Mouse (Mus musculus): ENCODE data around the gene T.
"Not testable (repeated sequence)": the region's sequence is repeated elsewhere in the genome, so short reads cannot be mapped to it uniquely, and the experiment has no call there.

The T gene

DNA sequence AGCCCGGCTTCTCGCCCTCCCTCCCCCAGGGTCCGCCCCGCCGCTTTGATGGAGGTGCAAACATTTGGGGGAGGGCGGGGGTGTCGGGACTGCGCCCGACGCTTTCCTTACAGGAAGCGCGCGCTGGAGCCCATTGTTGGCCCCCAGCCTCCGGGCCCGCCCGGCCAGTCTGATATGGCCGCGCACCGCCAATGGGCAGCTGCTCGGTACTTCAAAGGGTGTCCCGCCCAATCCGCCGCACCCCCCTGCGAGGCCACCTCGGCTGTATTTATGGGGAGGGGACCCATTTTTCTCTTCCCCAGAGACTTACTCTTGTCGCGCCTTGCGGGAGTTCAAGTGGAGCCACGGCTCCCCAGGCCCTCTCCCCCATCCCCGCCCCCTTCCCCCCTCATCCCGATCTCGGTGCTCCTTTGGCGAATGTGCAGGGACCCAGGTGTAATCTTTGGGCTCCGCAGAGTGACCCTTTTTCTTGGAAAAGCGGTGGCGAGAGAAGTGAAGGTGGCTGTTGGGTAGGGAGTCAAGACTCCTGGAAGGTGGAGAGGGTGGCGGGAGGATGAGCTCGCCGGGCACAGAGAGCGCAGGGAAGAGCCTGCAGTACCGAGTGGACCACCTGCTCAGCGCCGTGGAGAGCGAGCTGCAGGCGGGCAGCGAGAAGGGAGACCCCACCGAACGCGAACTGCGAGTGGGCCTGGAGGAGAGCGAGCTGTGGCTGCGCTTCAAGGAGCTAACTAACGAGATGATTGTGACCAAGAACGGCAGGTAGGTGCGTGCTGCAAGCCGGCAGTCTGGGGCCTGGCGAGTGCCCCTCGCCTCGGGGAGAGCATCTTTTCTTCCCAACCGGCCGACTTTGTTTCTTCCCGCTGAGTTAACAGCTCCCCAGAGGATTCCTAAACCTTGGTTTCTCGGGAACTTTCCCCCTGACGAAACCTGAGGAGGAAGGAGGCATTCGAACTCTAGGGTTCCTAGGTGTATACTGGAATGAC is at the start of gene T:
Gene T (plus strand): TSS at position 446 of the 983 bp plus-strand sequence.
- DNase-seq (ENCODE audit: low spot score) = no peak

GRCm38 (mm10) chr17:8385441-8385840 is 48.8 kb upstream of the T start:
- DNase-seq (ENCODE audit: low spot score) = no peak

GRCm38 (mm10) chr17:8388463-8388862 is 45.8 kb upstream of the T start:
- DNase-seq (ENCODE audit: low spot score) = no peak

DNA sequence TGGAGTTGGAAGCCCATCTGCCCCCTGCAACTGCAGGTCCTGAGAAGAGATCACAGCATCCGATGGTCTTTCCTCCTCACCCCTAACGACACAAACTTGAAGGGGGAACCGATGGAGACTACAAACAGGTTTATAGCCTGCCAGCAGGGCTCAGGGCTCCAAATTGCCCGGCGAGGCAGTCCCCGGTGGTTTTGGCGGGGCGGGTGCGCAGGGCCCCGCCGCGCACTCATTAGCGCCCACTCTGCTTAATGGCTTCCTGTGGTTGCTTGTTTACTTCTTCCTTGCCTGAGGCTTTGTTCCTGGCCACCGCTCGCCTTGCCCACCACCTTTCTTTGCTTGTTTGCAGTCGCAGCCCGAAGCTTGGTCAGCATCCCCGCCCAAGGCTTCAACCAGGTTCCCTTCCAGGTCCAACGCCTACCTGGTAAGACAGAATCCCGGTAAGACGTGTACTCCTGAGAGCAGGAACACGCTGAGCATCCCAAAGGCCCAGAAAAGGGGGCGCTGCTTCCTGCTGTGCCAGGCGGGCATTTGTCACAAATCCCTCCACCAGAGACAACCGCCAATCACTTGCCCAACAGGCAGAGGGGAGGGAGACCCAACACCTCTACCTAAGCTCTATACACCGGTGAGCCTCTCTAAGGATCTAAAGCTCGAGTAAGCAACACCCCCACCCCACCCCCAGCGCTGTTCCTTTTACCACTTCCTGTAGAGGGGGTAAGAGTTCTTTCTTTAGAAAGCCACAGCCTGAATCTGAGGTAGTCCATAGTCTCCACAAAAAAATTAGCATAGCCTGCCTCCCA is 45.0 kb upstream of the T start:
- no peak for DNase-seq (ENCODE audit: low spot score)

DNA sequence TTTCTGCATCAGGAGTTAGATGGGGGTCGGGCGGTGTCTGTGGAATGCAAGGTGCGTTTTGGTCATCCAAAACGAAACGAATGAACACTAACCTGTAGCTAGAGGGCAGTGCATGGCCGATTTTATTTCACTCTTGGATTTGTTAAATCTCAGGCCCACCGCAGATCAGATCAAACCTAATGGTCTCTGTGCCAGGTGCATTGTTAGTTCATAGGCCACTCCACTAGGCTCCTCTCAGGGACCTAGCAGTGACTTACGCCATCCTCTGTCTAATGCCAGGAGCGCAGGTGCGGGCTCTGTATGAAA is 44.5 kb upstream of the T start:
- DNase-seq (ENCODE audit: low spot score) = no peak

GRCm38 (mm10) chr17:8390487-8390886 is 43.7 kb upstream of the T start:
- DNase-seq (ENCODE audit: low spot score) = no peak

GRCm38 (mm10) chr17:8396371-8396770 is 37.9 kb upstream of the T start:
- no peak for DNase-seq (ENCODE audit: low spot score)

GRCm38 (mm10) chr17:8397946-8398345 is 36.3 kb upstream of the T start:
- DNase-seq (ENCODE audit: low spot score) = no peak

DNA sequence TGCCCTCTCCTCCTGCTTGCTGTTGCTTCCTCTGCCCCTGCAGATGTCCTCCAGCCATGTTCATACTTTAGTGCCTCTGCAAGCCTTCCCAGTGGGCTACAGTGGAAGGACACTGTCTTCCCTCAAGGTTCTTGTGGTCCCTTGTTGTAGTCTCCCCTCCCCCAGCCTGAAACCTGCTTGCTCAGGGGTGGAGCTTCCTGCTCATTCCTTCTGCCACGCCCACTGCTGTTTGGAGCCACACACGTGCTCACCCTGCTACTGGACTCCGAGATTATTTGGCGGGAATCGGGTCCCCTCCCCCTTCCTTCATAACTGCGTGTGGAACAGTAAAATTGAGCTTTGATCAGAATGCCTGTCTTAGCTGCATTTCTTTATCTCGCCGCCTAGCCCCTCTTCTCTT is 30.3 kb upstream of the T start:
- DNase-seq (ENCODE audit: low spot score) = not testable (repeated sequence)

DNA sequence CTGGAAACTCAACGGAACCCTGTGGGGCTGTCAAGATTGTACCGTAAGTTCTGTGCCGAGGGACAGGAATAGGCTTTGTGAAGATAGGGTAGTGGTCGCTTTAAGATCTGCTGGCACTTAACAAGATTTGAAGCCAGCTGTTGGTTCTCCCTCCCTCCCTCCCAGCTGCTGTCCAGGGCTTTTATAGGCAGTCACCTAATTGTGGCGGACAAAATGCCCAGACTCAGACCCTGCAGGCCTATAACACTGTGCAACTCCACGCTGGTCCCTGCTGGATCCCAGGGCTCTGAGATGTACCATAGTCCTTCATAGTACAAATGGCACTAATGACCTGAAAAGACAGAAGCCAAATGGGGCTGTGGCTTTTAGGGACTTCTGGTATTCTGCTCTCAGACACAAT is 27.9 kb upstream of the T start:
- no peak for DNase-seq (ENCODE audit: low spot score)

- not testable (repeated sequence) for DNase-seq (ENCODE audit: low spot score)
These were observed 26.2 kb upstream of the T start for GRCm38 (mm10) chr17:8408002-8408401.

DNA sequence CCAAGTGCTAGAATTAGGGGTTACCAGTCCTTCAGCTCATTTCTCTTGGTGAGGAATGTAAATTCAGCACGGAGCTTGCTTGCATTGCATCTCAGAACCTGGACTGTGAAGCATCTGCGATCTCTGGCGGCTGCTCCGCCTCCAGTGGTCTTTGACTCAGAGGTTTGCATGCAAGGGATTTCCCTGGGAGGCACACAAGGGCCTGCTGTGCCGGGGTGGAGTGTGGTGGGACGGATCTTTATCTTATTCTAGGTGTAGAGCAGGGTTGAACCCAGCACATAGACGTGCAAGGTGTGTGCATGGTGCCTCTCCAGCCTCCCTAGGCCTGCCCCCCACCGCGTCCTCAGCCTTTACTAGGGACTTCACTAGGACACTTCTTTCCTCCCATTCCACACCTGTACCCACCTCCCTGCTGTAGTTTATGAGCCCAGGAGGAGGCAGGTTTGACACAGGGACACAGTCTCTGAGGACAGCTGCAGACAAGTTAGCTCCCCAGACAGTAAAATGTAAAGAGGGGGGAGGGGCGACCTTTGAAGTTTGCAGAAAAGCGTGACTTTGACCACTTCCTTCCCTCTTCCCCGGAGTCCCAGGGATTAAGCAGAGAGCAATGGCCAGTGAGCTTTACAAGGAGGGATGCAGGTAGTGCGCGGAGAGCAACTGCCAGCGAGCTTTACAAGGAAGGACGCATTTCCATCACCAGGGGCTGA is 25.5 kb upstream of the T start:
- DNase-seq (ENCODE audit: low spot score) = no peak

- no peak for DNase-seq (ENCODE audit: low spot score)
These were observed 23.9 kb upstream of the T start for GRCm38 (mm10) chr17:8410330-8410729.

GRCm38 (mm10) chr17:8413656-8414055 is 20.6 kb upstream of the T start:
- no peak for DNase-seq (ENCODE audit: low spot score)

- DNase-seq (ENCODE audit: low spot score) = no peak
These were observed 18.7 kb upstream of the T start for GRCm38 (mm10) chr17:8415533-8415932.

DNA sequence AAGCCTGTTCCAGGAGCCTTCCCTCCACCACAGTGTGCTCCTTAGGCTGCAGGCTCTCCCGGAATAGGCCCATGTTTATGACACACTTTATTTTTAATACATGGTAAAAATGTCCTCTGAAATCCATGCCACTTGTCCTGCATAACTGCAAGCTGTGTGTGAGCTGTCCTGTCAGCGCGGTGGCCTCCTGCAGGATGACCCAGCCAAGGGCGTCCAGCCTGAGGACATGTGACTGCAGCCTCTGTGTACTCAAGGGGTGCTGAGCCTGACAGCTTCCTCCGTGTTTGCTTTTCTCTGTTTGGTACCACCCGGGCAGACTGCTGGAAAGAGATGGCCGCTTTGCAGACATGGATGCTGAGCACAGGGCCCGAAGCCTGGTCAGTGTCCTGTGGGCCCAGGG is 17.4 kb upstream of the T start:
- no peak for DNase-seq (ENCODE audit: low spot score)

DNA sequence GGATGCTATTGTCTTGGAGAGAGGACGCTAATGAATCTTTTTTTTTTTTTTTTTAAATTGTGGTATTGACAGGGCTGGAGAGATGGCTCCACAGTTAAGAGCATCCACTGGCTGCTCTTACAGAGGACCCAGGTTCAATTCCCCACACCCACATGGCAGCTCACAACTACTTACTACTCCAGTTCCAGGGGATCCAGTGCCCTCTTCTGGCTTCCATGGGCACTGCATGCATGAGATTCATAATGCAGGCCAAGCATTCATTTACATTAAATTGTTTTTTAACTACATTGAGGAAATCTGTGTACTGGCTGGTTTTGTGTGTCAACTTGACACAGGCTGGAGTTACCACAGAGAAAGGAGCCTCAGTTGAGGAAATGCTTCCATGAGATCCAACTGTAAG is 13.5 kb upstream of the T start:
- no peak for DNase-seq (ENCODE audit: low spot score)

DNA sequence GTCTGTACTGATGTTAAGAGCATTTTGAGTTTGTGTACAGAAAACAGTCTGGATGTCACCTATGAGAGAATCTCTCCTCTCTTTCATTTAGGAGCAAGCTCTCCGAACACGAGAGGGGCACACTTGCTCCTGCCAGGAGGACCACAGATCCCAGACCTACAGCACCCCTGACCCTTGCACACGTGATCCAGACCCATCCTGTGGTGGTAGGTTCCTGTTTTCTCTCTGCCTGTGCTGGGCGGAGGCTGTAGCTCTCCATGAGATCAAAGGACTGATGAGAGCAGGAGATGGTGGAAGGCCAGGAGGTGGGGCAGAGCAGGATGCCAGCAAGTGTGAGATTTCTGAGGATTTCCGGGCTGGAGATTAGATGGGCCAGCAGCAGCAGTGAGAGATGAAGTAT is 12.7 kb upstream of the T start:
- no peak for DNase-seq (ENCODE audit: low spot score)

DNA sequence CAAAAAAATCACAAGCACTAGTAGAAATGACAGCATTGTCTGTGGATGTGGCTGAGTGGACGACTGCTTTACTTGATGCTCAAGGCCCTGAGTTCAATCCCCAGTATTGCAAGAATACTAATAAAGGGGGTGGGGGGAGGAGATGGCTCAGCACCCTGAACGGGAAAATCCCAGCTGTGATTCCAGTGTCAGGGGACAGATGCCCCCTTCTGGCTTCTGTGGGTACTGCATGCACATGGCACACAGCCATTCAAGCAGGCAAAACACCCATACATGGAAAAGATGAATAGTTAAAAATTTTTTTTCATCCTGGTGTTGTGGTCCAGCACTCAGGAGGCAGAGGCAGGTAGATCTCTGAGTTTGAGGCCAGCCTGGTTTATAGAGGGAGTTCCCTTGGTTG is 10.9 kb upstream of the T start:
- no peak for DNase-seq (ENCODE audit: low spot score)

DNA sequence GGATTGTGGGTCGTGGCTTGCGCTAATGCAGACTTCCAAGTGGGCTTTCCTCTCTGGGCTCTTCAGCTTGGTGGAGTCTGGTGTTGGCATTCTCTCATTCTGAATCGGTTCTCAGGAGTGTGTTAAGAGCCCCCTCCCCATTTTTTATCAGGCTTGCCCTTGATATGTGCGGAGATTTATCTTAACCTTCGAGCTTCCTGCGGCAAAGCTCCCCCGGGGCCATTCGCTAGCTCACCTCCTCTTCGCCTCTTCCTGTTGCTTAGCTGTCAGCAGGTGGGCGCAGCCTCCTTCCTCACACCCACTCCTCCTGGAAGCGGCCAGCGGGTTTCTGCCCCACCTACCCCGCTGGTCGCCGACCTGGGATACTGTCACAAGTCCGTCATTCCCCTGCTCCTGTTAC is 4.8 kb upstream of the T start:
- no peak for DNase-seq (ENCODE audit: low spot score)

GRCm38 (mm10) chr17:8429896-8430295 is 4.3 kb upstream of the T start:
- DNase-seq (ENCODE audit: low spot score) = no peak

GRCm38 (mm10) chr17:8432179-8432800 is 1.9 kb upstream of the T start:
- no peak for DNase-seq (ENCODE audit: low spot score)
